Mouse (Mus musculus) gastrocnemius, postnatal 36 days (tissue): ENCODE data around the gene Cenpq. TPM values are rescaled to one million over a fixed set of nuclear protein-coding genes. Genes with fewer than 3 reads are reported as not detected.

Source experiments
- DNase-seq, 2 experiments: peaks; one replicate each; pipeline ENCODE4 v3.0.0; 2022
- intact Hi-C: fragments of 180-260 bp; cut with DNase I; formaldehyde crosslinking; loops from one replicate; pipeline ENCODE4 v1.15.1; 2025
- total RNA-seq, 2 experiments: library from RNA; stranded (reverse); gene quantifications; 2 replicates each; pipeline ENCODE4 v1.2.3; 2021

Cenpq gene
- total RNA-seq, 2 experiments from 2014 or later = 2.7 to 4.1 TPM

DNA sequence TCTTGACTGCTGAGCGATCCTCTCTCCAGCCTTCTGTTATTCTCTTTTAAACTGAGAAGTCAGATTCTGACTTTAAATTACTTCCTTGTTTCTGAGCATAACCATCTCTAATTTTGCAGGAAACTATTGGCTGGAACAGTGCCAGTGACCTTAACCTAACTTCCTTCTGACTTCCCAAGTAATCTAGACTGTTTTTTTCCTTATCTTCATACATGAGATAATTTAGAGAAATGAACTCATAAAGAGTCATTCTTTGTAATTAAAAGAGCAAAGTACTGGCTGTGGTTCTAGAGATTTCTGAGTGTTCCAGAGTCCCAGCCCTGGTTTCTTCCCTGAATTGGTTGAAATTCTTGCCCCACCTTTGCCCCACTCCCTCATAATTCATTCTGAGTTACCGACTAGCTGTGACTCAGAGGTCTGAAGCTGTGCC, 61.2 kb downstream of the Cenpq start:
- intact Hi-C loops = no loop called here
- no peak for DNase-seq

Other genes with a start within 250 kb of the Cenpq start
- gene Esp1, start 207.9 kb downstream of the Cenpq start, total RNA-seq = not detected
- gene Crisp2, start 128.0 kb downstream of the Cenpq start, total RNA-seq = not detected
- gene Rhag, start 123.9 kb downstream of the Cenpq start, total RNA-seq = not detected
- under 1 TPM in 1 of 2 experiments, not detected in 1; 0.23 TPM for gene 9130008F23Rik, start 54.5 kb downstream of the Cenpq start, total RNA-seq
- gene Glyatl3, start 20.7 kb downstream of the Cenpq start, total RNA-seq = not detected
- gene Mut, start 362 bp downstream of the Cenpq start, total RNA-seq = 10 to 100 TPM; 59.3 to 76.9 TPM